Mouse (Mus musculus): ENCODE data around the gene Olfr586. TPM values are rescaled to one million over a fixed set of nuclear protein-coding genes. Genes with fewer than 3 reads are reported as not detected.

The Olfr586 gene
- not detected in 2 replicates for polyA plus RNA-seq (2015; fragmentation: Nextera tagmentation; extraction: Ambion mirVana)

DNA sequence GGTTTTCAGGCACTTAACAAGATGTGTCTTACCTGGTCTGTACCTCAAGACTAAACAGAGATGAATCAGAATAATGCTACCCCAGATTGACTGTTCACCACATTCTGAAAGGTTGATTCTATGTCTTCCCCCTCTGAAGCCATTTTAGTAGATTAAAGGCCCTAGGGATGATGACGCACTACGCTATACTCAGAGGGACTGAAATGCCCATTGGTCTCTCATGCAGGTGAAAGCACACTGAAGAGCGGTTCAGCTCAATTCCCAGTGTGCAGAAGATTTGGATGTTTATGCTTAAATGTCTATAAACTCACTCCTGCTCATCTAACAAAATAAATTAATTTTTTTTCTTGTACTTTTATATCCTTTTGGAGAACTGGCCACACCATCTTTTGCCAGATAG lies at the start of gene Olfr586:
Gene Olfr586, minus strand, starts transcription at position 101 of the 400 bp plus-strand sequence.
- Histone ChIP-seq H3K27me3 (no peaks in the 10 kb centered on the region), H3K27ac (no peak within 1 kb of the TSS), H3K9me3 (no peaks in the 10 kb centered on the region), H3K4me1 (no peaks in the 10 kb centered on the region), H3K36me3 (no peaks in the 10 kb centered on the region), H3K4me3 (no peak within 1 kb of the TSS), H3K4me2 (no peak within 1 kb of the TSS), H3K9ac (no peak within 1 kb of the TSS)
- 86% methylated on average over 3 of the region's 3 CpGs for WGBS
- no peak for ATAC-seq (ENCODE audit: insufficient number of reproducible peaks, insufficient read depth, low FRiP score, low TSS enrichment, low read depth)

DNA sequence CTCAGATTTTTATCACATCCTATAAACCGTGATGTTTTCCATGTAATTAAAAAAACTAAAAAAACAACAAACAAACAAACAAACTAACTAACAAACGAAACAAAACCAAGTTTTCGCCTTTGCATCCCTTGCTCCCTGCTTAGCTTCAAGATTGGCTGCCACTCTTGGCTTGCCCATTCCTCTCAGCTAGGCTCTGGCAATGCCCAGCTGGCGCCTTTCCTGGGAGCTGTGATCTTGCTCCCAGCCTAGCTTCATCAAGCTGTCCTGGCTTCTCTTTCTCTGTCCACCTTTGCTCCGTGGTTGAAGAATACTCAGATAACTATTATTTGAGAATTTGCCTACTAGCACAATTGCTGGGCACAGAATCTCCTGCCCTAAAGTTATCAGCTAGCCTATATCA lies 44.3 kb upstream of the Olfr586 start:
- H3K27me3 ChIP-seq = no peaks in the 10 kb centered on the region
- H3K4me2 ChIP-seq = no peak overlapping the region
- no peaks in the 10 kb centered on the region for H3K36me3 ChIP-seq
- H3K9ac ChIP-seq = no peak overlapping the region
- ATAC-seq (ENCODE audit: insufficient number of reproducible peaks, insufficient read depth, low FRiP score, low TSS enrichment, low read depth) = no peak
- H3K4me3 ChIP-seq = no peak overlapping the region
- 0 out of 2 replicates have a peak, but pooled peaks cover 4% of the 10 kb centered on the region for H3K9me3 ChIP-seq
- no peaks in the 10 kb centered on the region for H3K4me1 ChIP-seq
- 83% methylated on average over 5 of the region's 5 CpGs for WGBS
- no peak overlapping the region for H3K27ac ChIP-seq

DNA sequence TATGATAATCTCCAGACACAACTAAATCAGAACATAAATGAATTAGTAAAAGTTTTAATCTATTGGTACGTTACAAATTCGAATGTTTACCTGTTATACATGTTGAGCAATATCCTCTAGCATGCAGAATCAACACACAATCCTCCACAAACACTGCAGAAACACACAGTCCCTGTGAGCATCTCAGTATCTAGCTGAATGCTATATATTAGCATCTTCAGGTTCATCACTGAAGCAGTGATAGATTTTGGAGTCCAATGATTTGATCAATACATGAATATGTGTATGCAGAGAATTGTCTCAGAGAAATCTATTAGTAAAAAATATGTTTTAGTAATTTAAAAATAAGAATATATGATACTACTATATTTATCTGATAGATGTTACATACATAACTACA lies 30.8 kb upstream of the Olfr586 start, which contains the start of gene Olfr589:
Gene Olfr589, minus strand, starts transcription at position 101 of the 400 bp plus-strand sequence.
- Histone ChIP-seq H3K9me3 (no peaks in the 10 kb centered on the region), H3K27ac (no peak within 1 kb of the TSS), H3K4me2 (no peak within 1 kb of the TSS), H3K27me3 (no peaks in the 10 kb centered on the region), H3K4me1 (no peaks in the 10 kb centered on the region), H3K36me3 (no peaks in the 10 kb centered on the region), H3K4me3 (no peak within 1 kb of the TSS), H3K9ac (no peak within 1 kb of the TSS)
- ATAC-seq (ENCODE audit: insufficient number of reproducible peaks, insufficient read depth, low FRiP score, low TSS enrichment, low read depth) = no peak
- 49% methylated on average over 2 of the region's 2 CpGs for WGBS

- H3K4me3 ChIP-seq = no peak within 1 kb of the TSS
- no peak within 1 kb of the TSS for H3K9ac ChIP-seq
- H3K27me3 ChIP-seq = no peaks in the 10 kb centered on the region
- no peaks in the 10 kb centered on the region for H3K4me1 ChIP-seq
- no peak within 1 kb of the TSS for H3K4me2 ChIP-seq
- no peaks in the 10 kb centered on the region for H3K36me3 ChIP-seq
- no peak within 1 kb of the TSS for H3K27ac ChIP-seq
- ATAC-seq (ENCODE audit: insufficient number of reproducible peaks, insufficient read depth, low FRiP score, low TSS enrichment, low read depth) = no peak
- 77% methylated on average over 1 of the region's 1 CpGs for WGBS
- H3K9me3 ChIP-seq = peaks cover 5% of the 10 kb centered on the region; the same call in 1 of the 2 replicates
Measured at GRCm38 (mm10) chr7:103140579-103140978, 15.1 kb upstream of the Olfr586 start, which contains the start of gene Olfr588-ps1. Olfr588-ps1 (plus strand) TSS chr7:103140879.

GRCm38 (mm10) chr7:103119406-103119805 lies 6.0 kb downstream of the Olfr586 start:
- Histone ChIP-seq H3K27me3 (no peaks in the 10 kb centered on the region), H3K36me3 (no peaks in the 10 kb centered on the region), H3K27ac (no peak overlapping the region), H3K4me1 (no peaks in the 10 kb centered on the region), H3K4me2 (no peak overlapping the region), H3K9ac (no peak overlapping the region), H3K9me3 (no peaks in the 10 kb centered on the region), H3K4me3 (no peak overlapping the region)
- WGBS = 45% methylated on average over 3 of the region's 3 CpGs
- no peak for ATAC-seq (ENCODE audit: insufficient number of reproducible peaks, insufficient read depth, low FRiP score, low TSS enrichment, low read depth)

GRCm38 (mm10) chr7:103097420-103097819 lies 28.0 kb downstream of the Olfr586 start, which contains the start of gene Olfr585:
Olfr585 (plus strand) TSS chr7:103097720.
- WGBS = 90% methylated on average over 1 of the region's 1 CpGs
- no peaks in the 10 kb centered on the region for H3K9me3 ChIP-seq
- H3K4me1 ChIP-seq = no peaks in the 10 kb centered on the region
- H3K9ac ChIP-seq = no peak within 1 kb of the TSS
- no peak within 1 kb of the TSS for H3K27ac ChIP-seq
- no peaks in the 10 kb centered on the region for H3K27me3 ChIP-seq
- ATAC-seq (ENCODE audit: insufficient number of reproducible peaks, insufficient read depth, low FRiP score, low TSS enrichment, low read depth) = no peak
- no peak within 1 kb of the TSS for H3K4me2 ChIP-seq
- no peaks in the 10 kb centered on the region for H3K36me3 ChIP-seq
- no peak within 1 kb of the TSS for H3K4me3 ChIP-seq

DNA sequence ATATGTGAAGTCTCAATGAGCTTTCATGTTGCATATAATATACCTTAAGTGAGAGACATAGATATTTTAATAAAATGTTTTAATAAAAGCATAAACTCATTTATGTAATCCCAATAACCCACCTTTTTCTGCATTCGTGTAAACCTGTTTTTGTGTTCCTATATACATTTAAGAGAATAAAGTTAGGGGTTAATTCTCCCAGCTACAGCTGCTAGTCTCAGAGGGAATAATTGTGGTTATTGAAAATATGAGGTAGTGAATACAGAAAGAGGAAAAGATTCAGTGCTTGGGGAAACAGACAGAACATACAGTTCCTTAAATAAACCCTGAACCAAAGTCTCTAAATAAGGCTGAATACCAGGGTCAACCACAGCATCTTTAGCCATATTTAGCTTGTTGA lies 43.9 kb downstream of the Olfr586 start, which contains the start of gene Olfr584:
Gene Olfr584, plus strand, starts transcription at position 301 of the 400 bp plus-strand sequence.
- no peak within 1 kb of the TSS for H3K27ac ChIP-seq
- ATAC-seq (ENCODE audit: insufficient number of reproducible peaks, insufficient read depth, low FRiP score, low TSS enrichment, low read depth) = no peak
- H3K9me3 ChIP-seq = peaks cover 9% of the 10 kb centered on the region; the same call in 1 of the 2 replicates
- WGBS = 81% methylated on average over 1 of the region's 1 CpGs
- no peak within 1 kb of the TSS for H3K9ac ChIP-seq
- H3K36me3 ChIP-seq = no peaks in the 10 kb centered on the region
- H3K4me3 ChIP-seq = no peak within 1 kb of the TSS
- H3K4me2 ChIP-seq = no peak within 1 kb of the TSS
- no peaks in the 10 kb centered on the region for H3K4me1 ChIP-seq
- no peaks in the 10 kb centered on the region for H3K27me3 ChIP-seq

Other genes starting within 250 kb of the Olfr586 start
- gene Olfr568, start 248.5 kb downstream of the Olfr586 start, polyA plus RNA-seq (2015; fragmentation: Nextera tagmentation; extraction: Ambion mirVana) = 0.45 TPM in 1 of 2 replicates, not detected in the other
- not detected in 2 replicates for gene Olfr569, start 234.8 kb downstream of the Olfr586 start, polyA plus RNA-seq (2015; fragmentation: Nextera tagmentation; extraction: Ambion mirVana)
- not detected in 2 replicates for gene Olfr570, start 231.1 kb downstream of the Olfr586 start, polyA plus RNA-seq (2015; fragmentation: Nextera tagmentation; extraction: Ambion mirVana)
- 0.15 and 0.33 TPM in 2 replicates for gene Olfr571, start 208.1 kb downstream of the Olfr586 start, polyA plus RNA-seq (2015; fragmentation: Nextera tagmentation; extraction: Ambion mirVana)
- gene Olfr572, start 201.2 kb downstream of the Olfr586 start, polyA plus RNA-seq (2015; fragmentation: Nextera tagmentation; extraction: Ambion mirVana) = not detected in 2 replicates
- not detected in 2 replicates for gene Olfr573-ps1, start 183.1 kb downstream of the Olfr586 start, polyA plus RNA-seq (2015; fragmentation: Nextera tagmentation; extraction: Ambion mirVana)
- not detected in 2 replicates for gene Olfr574, start 177.2 kb downstream of the Olfr586 start, polyA plus RNA-seq (2015; fragmentation: Nextera tagmentation; extraction: Ambion mirVana)
- not detected in 2 replicates for gene Olfr575, start 166.9 kb downstream of the Olfr586 start, polyA plus RNA-seq (2015; fragmentation: Nextera tagmentation; extraction: Ambion mirVana)
- gene Olfr576, start 163.0 kb downstream of the Olfr586 start, polyA plus RNA-seq (2015; fragmentation: Nextera tagmentation; extraction: Ambion mirVana) = not detected in 2 replicates
- not detected in 2 replicates for gene Olfr577, start 149.7 kb downstream of the Olfr586 start, polyA plus RNA-seq (2015; fragmentation: Nextera tagmentation; extraction: Ambion mirVana)
- not detected in 2 replicates for gene Olfr578, start 136.3 kb downstream of the Olfr586 start, polyA plus RNA-seq (2015; fragmentation: Nextera tagmentation; extraction: Ambion mirVana)
- not detected in 2 replicates for gene Olfr582, start 87.6 kb downstream of the Olfr586 start, polyA plus RNA-seq (2015; fragmentation: Nextera tagmentation; extraction: Ambion mirVana)
- not detected in 2 replicates for gene Olfr583, start 74.3 kb downstream of the Olfr586 start, polyA plus RNA-seq (2015; fragmentation: Nextera tagmentation; extraction: Ambion mirVana)
- not detected in 2 replicates for gene Olfr584, start 43.8 kb downstream of the Olfr586 start, polyA plus RNA-seq (2015; fragmentation: Nextera tagmentation; extraction: Ambion mirVana)
- gene Olfr585, start 27.9 kb downstream of the Olfr586 start, polyA plus RNA-seq (2015; fragmentation: Nextera tagmentation; extraction: Ambion mirVana) = not detected in 2 replicates
- not detected in 2 replicates for gene Olfr588-ps1, start 15.2 kb upstream of the Olfr586 start, polyA plus RNA-seq (2015; fragmentation: Nextera tagmentation; extraction: Ambion mirVana)
- gene Olfr589, start 30.7 kb upstream of the Olfr586 start, polyA plus RNA-seq (2015; fragmentation: Nextera tagmentation; extraction: Ambion mirVana) = not detected in 2 replicates
- gene Olfr591, start 52.7 kb upstream of the Olfr586 start, polyA plus RNA-seq (2015; fragmentation: Nextera tagmentation; extraction: Ambion mirVana) = not detected in 2 replicates
- gene Olfr592, start 59.2 kb upstream of the Olfr586 start, polyA plus RNA-seq (2015; fragmentation: Nextera tagmentation; extraction: Ambion mirVana) = not detected in 2 replicates
- not detected in 2 replicates for gene Olfr593, start 86.2 kb upstream of the Olfr586 start, polyA plus RNA-seq (2015; fragmentation: Nextera tagmentation; extraction: Ambion mirVana)
- 0.20 TPM in 1 of 2 replicates, not detected in the other for gene Olfr594, start 91.4 kb upstream of the Olfr586 start, polyA plus RNA-seq (2015; fragmentation: Nextera tagmentation; extraction: Ambion mirVana)
- not detected in 2 replicates for gene Usp17ld, start 126.9 kb upstream of the Olfr586 start, polyA plus RNA-seq (2015; fragmentation: Nextera tagmentation; extraction: Ambion mirVana)
- gene Olfr596, start 180.0 kb upstream of the Olfr586 start, polyA plus RNA-seq (2015; fragmentation: Nextera tagmentation; extraction: Ambion mirVana) = not detected in 2 replicates
- not detected in 2 replicates for gene Olfr597, start 190.7 kb upstream of the Olfr586 start, polyA plus RNA-seq (2015; fragmentation: Nextera tagmentation; extraction: Ambion mirVana)
- gene Olfr598, start 197.9 kb upstream of the Olfr586 start, polyA plus RNA-seq (2015; fragmentation: Nextera tagmentation; extraction: Ambion mirVana) = not detected in 2 replicates
- not detected in 2 replicates for gene Olfr599, start 210.3 kb upstream of the Olfr586 start, polyA plus RNA-seq (2015; fragmentation: Nextera tagmentation; extraction: Ambion mirVana)
- gene Olfr600, start 224.0 kb upstream of the Olfr586 start, polyA plus RNA-seq (2015; fragmentation: Nextera tagmentation; extraction: Ambion mirVana) = not detected in 2 replicates
- gene Olfr601, start 237.0 kb upstream of the Olfr586 start, polyA plus RNA-seq (2015; fragmentation: Nextera tagmentation; extraction: Ambion mirVana) = not detected in 2 replicates

All from embryonic facial prominence, embryonic 13.5 days (tissue).